Mouse (Mus musculus): ENCODE results near the gene Dync1i1.

Gene Dync1i1

DNA sequence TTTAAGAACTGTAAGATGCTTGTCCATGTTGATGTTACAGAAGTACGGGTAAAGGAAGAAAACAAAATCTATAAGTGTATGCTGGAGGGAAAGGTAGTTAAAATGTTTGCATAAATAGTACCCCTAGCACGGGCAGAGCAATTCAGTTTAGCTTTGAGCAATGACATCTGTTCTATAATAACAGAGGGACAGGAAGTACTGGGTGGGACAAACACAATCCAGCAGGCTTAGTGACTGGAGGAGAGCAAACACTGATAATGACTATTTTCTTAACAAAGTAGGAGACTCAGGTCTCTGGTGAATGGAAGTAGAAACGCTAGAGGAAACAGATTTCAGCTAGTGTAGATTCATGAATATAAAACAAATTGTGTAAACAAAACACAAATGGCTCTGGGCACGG lies 250.8 kb downstream of the Dync1i1 start:
- no peak for DNase-seq

DNA sequence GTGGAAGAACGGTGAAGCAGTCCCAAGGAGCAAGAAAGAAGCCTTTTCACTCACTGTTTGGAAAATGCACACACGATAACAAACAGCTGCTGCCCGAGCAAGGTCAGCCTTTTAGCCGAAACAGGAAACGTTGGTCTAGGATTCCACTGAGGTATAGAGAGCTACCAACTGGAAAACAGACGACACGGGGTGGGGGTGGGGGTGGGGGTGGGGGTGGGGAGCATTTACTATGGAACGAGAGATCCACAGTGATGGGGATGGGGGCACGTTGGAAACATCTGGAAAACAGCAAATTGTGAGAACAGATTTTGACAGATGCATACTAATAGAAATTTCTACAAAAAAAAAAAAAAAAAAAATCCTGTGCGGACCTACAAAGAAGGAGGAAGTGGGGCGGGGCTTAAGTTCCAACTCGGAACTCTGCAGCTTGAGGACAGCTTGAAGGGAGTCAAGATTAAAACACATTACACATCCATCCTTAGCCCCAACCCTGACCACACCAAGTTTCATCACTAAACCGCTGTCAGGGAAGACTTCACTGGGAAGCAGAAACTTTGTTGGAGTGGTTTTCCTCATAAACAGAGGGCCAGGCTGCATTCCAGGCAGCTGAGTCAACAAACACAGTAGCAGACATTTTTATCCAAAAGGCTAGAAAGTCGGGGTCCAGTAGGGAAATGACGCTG lies 251.9 kb downstream of the Dync1i1 start:
- no peak for DNase-seq

GRCm38 (mm10) chr6:5991243-5991642 lies 265.8 kb downstream of the Dync1i1 start:
- no peak for DNase-seq

DNA sequence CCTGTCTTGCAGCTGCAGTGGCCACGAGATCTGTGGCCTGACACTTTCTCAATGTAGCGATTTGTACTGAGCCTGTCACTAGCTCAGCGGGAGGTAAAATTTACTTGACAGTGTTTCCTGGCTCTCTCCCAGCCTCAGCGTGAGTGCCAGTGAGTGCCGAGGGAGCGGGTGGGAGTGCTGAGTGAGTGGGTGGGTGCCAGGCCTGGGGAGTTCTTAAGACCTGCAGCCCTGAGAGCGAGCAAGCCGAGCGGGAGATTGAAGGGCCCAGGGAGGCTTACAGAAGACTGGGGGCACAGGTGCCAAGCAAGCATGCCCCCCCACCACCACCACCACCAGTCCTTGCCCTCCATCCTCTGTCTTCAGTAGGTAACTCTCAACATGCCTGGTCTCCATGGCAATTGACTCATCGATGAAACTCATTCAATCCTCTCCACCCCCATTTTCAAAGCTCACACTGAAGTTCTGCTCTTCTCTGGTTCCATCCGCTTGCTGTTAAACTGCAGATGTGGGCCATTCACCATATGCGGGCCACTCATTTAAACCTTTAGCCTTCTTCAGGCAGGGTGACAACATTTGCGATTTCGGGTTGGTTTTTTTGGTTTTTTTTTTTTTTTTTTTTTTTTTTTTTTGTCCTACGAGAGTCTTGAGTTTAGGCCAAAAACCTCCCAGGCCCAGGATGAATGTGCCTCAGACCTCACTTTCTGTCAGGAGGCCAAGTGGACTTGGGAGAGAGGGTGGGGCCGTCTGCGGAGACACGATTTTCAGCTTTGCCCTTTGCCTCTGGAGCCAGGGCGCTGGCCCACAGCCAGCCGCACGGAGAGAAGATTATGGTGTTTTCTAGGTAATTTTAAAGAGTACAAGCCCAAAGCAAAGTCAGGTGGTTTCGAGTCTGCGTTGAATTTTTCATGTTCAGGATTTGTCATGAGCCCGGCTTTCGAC lies 266.6 kb downstream of the Dync1i1 start:
- peak; percentile 61 for DNase-seq

DNA sequence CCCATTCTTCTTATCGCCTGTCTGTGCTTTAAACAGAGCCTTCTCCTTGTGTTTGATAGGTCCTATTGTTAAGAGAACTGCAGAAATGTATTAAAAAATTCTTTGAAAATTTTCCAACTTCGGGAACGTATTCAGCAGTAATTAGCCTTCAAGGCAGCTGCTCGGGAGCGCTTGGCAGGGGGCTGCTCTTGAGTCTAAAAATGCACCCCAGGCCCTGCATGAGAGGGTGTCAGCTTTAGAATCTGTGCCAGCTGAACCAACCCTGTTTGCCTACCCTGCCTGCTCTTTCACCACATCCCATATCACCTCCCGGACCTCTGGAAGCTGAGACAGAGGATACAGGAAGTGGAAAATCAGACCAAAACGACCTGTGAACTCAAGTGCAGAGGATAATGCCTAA lies 267.6 kb downstream of the Dync1i1 start:
- no peak for DNase-seq

GRCm38 (mm10) chr6:5997535-5997934 lies 272.1 kb downstream of the Dync1i1 start:
- DNase-seq = no peak

GRCm38 (mm10) chr6:6002061-6002460 lies 276.6 kb downstream of the Dync1i1 start:
- DNase-seq = no peak

- no peak for DNase-seq
Measured at GRCm38 (mm10) chr6:6004756-6005485, 279.5 kb downstream of the Dync1i1 start.

DNA sequence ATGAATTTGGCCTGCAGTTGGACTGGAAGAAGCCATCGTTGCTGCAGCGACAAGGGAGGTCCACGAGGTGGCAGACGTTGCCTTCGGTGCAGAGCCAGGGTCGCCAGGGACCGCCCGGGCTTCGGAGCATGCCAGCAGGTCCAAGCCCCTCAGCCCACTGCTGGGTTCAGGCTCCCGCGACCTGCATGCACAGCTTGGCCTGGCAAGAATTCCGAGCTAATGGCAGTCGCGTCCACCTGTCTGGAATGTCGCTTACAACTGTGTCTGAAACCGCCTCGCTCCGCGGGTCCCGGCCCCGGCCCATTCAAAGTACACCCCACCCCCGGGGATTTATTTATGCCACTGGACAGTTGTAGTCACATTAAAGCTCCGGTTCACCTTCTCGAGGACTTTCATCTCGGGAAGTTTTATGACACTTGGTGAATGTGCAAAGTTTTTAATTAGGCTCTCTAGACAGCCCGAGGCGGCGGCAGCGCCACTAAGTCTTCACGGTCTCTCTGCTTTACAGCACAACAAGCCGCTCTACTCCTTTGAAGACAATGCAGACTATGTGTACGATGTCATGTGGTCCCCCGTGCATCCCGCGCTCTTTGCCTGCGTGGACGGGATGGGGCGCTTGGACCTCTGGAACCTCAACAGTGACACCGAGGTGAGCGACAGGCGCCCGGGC lies 280.5 kb downstream of the Dync1i1 start:
- peak; percentile 75 for DNase-seq

DNA sequence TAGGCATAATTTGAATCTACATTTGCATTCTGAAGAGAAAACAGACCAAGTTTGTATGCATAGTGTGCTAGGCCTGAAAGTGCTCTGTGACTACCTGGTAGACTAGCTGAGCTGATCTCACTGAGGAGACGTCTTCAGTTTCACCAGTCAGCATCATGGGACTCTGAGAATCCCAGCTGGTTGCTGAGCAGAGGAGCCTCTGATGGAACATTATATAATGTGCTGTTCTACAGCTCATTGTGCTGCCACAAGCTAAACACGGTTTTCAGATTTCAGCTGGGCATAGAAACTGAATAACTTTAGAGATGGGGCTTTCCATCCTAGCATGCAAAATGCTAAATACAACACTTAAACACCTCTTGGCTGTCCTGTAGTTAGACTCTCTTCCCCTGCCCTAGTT lies 285.9 kb downstream of the Dync1i1 start:
- peak; percentile 27 for DNase-seq

DNA sequence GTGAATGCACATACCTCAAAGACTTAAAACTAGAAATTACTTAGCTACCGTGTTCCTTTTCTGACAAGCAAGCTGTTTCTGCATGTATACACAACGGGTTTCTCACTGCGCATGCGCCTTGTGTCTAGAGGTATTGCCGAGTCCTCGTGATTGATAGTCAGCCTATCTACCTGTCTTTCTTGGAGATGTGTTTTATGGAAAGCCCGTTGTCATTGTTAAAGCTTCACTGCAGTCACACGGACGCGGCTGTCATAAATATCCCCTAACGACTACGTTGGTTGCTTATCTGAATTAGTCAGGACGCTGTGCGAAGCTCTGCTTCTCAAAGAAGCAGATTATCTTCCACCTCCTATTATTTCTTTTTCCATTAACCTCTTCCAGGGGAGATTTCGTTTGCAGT lies 290.2 kb downstream of the Dync1i1 start:
- peak; percentile 13 for DNase-seq

GRCm38 (mm10) chr6:6016931-6017330 lies 291.5 kb downstream of the Dync1i1 start:
- DNase-seq = no peak

GRCm38 (mm10) chr6:6023976-6024375 lies 298.5 kb downstream of the Dync1i1 start:
- DNase-seq = no peak

DNA sequence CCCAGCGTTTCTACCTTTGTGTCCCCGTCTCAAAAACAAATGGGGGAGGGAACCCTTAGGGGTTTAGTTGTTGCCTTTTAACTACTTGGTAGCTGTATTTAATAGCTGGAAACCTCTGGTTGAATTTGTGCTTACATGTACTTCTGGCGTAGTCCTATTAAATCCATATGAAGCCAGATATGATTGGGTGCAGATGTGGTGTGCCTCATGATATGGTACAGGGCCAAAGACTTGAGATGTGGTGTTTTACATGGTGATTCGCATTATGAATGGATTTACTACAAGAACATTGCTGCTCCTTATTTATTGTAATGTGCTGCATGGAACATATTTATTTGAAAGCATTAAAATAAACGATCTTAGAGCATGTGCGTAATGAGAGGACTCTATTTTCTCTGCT lies 302.2 kb downstream of the Dync1i1 start:
- DNase-seq = no peak

DNA sequence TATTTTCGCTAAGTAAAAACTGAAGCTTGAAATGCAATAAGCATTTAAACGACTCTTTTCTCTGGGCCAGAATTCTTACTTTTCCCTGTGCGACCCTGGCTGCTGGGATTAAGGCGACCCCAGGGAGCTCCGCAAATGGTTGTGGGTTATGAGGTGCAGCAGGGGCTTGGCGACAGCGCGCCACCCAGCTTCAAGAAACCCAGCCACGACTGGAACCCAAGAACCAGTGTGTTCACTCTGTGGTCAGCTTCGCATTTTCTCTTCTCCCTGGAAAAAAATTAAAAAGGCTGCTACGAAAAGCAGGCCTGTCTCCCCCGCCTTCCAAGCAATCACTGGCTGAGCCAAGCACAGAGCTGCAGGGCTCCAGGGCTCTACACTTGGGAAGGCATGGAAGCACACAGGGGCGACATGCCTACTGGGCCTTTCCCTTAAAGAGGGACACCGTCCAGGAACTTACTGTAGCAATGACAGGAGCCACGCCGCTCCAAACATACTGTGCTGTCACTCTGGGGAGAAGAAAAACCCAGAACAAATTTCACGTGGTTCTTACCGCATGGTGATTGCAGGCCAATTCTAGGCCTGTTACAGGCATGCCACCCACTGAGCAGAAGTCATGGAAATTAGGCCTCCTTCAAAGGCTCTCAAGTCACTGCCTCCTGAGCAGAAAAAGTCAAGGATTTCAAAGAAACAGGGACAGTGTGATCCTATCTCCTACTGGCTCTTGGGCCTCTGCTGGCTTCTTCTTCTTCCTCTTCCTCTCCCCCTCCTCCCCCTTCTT lies 313.5 kb downstream of the Dync1i1 start:
- no peak for DNase-seq

DNA sequence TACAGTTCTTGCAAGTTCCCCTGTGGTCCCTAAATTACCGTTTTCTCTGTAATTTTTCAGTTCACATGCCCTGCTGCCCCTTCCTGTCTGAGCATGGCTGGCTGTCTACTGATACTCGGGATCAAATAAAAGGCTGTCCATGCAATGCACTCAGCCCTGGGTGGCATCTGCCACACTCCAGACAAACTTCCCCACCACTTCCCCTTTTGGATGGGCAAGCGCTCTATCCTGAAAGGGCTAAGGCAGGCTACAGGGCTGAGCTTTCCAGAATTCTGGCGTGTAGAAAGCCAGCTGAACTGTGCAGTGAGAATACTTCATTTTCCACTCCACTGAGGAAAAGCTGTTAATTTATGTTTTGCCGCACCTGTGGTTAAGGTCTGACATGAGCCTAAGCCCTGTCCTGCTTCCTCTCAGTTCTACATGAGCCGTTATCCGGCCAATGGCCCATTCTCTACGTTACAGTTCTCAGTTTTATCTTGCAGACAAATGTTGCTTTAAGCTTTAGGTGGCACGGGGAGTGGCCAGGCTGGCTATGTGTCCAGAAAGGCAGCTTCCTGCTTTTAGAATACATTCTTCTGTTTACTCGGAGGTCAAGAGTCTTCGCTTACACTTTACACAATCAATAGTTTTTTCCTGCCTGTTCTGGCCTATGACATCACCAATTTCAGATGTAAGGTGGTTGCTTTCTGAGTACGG lies 321.4 kb downstream of the Dync1i1 start:
- DNase-seq = no peak

GRCm38 (mm10) chr6:6052696-6053095 lies 327.3 kb downstream of the Dync1i1 start:
- DNase-seq = no peak

- no peak for DNase-seq
Measured at GRCm38 (mm10) chr6:6053946-6054345, 328.5 kb downstream of the Dync1i1 start.

GRCm38 (mm10) chr6:6058548-6058947 lies 333.1 kb downstream of the Dync1i1 start:
- DNase-seq = no peak

DNA sequence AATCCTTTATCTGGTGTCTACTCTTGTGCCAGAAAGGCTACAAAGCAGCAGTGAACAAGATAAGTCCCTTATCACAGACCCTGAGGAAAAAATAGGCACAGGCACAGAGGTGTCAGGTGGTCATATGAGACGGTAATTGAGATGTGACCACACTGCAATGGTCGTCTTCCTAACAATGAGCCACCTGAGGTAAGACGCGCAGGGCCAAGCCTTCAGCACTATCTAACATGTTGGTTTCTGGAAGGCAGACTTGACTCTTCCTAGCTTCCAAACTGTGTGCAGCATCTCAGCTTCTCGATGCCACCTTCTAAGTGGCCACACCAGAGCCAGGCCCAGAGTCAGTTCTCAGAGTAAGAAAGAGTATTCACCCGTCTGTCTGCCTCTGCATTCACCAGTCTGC lies 341.8 kb downstream of the Dync1i1 start:
- no peak for DNase-seq

DNA sequence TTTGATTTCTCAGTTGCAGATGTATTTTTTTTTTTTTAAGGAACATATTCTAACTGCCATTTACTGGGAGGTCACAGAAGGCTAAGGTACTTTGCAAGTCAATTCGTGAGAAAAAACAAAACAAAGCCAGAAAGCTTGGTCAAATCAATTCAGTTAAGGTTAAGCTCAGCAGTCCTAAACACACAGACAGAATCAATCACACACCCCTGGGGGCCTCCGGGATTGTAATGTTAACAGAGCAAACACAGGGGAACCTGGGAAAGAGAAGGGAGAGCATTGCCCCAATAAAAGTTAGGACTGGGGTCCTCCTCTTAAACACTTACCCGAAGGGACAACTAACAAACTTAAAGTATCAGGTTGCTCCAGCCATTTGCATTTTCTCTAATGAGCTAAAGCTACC lies 344.6 kb downstream of the Dync1i1 start:
- no peak for DNase-seq

GRCm38 (mm10) chr6:6071038-6071437 lies 345.6 kb downstream of the Dync1i1 start:
- DNase-seq = no peak

All from right cerebral cortex, postnatal 25 days (tissue).